Mouse (Mus musculus): ENCODE measurements around the gene Agtrap. TPM values are rescaled to one million over a fixed set of nuclear protein-coding genes. Genes with fewer than 3 reads are reported as not detected.

The Agtrap gene
- total RNA-seq, 2 experiments from 2014 or later: 11.6 to 26.3 TPM

DNA sequence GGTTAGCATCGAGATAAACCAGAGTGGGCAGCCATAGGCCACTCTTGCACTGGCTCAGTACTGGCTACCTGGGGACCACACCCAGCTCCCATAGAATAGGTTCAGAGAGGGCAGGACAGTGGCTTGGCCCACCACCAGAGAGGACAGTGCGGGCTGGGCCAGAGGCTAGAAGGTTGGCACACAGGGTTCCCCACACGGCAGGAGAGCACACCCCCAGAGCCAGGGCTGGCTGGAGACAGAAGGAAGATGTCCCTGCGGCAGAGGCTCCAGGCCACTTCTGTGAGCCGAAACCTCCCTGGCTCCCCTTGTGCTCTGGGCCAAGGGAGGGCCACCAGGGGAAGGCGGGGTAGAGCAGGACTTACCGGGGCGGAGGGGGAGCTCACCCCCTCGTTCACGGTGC is 6.6 kb downstream of the Agtrap start:
- no peak for ATAC-seq (replicated peaks; ENCODE audit: low FRiP score, low TSS enrichment, poor library complexity, severe bottlenecking)

- no peak for ATAC-seq (replicated peaks; ENCODE audit: low FRiP score, low TSS enrichment, poor library complexity, severe bottlenecking)
Observed at GRCm38 (mm10) chr4:148080597-148080973, 7.2 kb downstream of the Agtrap start.

DNA sequence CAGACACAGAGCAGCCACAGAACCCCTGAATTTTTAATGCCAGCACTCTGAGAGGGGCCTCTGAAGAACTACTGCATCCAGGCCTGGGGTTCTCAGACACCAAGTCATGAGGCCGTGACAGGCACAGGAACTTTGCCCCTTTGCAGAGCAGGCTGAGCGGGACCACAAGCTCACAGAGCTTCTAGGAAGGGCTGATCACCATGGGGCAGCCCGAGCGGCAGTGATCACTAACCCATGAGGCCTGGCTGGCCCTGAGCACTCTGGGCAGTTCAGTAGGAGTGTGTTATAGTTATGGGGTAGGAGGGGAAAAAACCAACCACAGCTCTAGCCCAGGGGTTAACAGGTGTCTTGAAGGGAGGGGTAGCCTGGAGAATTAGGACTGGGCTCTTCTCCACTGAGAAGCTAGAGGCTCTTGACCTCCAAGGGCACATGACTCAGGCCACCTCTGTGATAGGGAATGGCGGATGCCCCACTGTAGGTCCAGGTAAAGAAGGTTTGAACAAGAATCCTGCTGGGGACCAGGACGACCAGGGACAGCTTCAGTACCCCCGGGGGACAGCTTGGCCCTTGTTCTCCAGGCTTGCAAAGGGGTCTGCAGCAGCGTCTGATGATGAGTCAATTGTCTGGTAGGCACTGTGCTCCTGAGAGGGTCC is 7.8 kb downstream of the Agtrap start:
- ATAC-seq (replicated peaks; ENCODE audit: low FRiP score, low TSS enrichment, poor library complexity, severe bottlenecking): no peak

GRCm38 (mm10) chr4:148079212-148079611 is 8.6 kb downstream of the Agtrap start:
- no peak for ATAC-seq (replicated peaks; ENCODE audit: low FRiP score, low TSS enrichment, poor library complexity, severe bottlenecking)

DNA sequence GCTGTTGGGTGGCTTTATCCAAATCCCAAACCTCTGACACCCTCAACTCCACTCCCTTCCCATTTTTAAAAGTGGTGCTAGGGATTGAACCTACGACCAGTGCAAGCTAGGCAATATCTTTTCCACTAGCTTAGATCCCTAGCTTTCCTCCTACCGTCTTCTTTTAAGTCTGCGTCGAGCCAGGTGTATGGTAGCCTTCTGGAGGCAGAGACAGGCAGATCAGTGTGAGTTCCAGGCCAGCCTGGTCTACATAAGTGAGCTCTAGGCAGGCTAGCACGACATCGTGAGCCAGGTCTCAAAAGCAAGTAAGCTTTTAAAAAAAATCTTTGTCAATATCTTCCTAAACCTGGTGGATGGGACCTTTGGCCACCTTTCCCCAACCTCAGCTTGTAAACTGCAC is 11.9 kb downstream of the Agtrap start:
- no peak for ATAC-seq (replicated peaks; ENCODE audit: low FRiP score, low TSS enrichment, poor library complexity, severe bottlenecking)

DNA sequence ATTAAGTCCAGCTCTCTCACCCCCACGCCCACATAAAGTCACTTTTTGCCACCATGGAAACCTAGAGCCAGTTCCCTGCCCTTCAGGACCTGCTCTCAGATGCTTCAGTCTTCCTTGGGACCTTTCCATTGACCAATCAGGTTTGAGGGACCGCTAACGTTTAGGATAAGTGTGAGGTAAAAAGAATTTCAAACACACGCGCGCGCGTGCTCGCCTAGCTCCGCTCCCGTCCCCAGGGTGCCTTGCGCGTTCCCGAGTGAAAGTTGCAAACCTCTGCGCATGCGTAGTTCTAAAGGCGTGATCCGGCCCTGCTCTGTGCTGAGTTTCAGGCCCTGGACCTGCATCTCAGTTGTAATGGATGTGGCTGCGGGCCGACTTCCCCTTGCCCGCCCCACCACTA is 12.6 kb downstream of the Agtrap start:
- peak; percentile 57 for ATAC-seq (replicated peaks; ENCODE audit: low FRiP score, low TSS enrichment, poor library complexity, severe bottlenecking)

DNA sequence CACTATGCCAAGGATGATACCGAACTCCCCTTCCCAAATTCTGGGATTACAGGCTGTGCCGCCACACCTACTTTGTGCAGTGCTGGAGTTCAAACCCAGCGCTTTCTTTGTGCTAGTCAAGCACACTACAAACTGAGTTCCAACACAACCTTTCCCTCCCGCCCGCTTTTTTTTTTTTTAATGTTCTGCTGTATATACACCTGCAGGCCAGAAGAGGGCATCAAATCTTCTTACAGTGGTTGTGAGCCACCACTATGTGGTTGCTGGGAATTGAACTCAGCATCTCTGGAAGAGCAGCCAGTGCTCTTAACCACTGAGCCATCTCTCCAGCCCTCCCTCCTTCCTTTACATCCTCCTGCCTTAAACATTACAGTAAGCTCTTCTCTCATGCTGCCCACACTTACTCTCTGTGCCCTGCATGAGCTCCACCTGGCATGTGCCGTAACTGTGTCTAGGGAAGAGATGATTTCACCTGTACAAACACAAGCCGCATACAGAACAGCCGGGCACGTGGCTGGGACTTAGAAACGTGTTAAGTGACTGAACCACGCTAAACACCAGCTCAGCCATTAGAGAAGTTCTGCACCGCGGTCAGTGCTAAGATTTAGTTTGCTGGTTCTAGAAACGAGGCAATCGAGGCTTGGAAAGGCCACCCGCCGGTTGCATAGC is 13.2 kb downstream of the Agtrap start:
- ATAC-seq (replicated peaks; ENCODE audit: low FRiP score, low TSS enrichment, poor library complexity, severe bottlenecking): peak; percentile 50

DNA sequence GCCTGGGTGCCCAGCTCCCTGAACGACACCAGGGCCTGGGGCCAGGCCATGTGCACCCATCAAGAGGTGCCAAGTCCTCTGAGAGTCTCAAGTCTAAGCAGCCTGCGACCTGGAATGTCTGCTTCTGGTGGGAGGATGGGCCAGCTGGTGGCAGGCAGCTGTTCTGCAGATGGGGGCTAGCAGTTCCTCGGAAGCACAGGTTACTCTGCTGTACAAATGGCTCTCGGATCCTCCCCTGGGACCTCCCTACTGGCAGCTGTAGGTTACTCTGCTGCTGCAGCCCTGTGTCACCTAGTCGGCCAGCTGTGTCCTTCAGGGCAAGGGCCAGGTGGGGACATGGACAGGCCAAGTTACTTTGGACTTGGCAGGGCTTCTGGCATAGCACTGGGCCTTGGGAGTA is 16.3 kb downstream of the Agtrap start:
- ATAC-seq (replicated peaks; ENCODE audit: low FRiP score, low TSS enrichment, poor library complexity, severe bottlenecking): no peak

DNA sequence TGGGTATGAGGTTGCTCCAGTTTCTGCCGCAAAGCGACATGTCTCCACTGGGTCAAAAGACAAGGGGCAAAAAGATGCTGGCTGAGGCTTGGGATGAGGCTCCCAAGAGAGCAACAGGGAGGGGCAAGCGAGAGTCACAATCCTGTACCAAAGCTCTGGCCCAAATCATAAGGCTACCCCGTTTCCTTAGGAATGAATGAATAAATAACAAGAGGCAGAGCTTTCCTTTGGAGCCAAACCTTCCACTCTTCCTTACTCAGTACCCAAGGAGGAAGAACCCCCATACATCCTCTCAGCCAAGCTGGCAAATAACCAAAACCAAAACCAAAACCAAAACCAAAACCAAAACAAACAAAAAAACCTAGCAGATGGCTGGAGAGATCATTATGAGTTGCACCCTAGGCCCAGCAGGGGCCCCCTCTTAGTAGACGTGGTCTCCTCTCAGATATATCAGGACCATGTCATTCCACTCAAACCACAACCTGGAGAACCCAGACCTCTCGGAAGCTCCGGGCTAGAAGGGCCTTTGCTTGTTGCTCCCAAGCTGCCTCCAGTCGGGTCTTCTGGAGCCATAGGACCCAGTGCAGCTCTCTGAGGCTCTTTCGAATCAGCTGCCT is 18.1 kb downstream of the Agtrap start:
- no peak for ATAC-seq (replicated peaks; ENCODE audit: low FRiP score, low TSS enrichment, poor library complexity, severe bottlenecking)

DNA sequence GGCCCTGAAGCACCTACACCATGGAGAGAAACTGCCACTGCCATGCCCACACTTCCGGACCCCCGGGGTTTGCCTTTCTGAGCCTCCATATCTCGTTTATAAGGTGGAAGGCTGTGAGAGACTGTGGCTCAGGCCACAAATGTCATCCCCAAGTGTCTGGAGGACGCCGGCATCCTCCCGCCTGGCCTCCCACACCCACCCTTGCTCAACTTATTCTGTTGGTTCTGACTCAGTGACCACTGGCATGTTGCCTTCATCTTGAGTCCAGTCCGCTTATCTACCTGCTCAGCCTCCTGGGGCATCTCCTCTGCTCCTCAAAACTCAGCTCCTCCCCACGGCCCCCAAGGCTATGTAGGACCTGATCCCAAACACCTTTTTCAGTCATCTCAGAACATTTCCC is 20.5 kb downstream of the Agtrap start:
- ATAC-seq (replicated peaks; ENCODE audit: low FRiP score, low TSS enrichment, poor library complexity, severe bottlenecking): no peak

DNA sequence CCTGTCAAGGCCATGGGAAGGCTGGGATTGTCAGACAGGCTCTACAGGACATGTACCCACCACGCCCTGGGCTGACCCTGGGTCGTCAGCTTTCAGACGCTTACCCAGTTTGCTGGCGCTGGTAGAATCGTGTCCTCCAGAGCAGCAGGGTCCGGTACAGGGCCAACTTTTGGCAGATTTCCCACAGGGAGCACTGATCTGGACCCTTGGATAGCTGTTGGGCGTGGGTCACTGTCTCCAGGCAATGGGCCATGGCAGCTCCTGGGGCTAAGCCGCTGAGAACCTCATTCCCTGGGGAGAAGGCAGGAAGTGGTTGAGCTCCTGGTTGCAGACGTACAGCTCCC is 21.5 kb downstream of the Agtrap start:
- no peak for ATAC-seq (replicated peaks; ENCODE audit: low FRiP score, low TSS enrichment, poor library complexity, severe bottlenecking)

DNA sequence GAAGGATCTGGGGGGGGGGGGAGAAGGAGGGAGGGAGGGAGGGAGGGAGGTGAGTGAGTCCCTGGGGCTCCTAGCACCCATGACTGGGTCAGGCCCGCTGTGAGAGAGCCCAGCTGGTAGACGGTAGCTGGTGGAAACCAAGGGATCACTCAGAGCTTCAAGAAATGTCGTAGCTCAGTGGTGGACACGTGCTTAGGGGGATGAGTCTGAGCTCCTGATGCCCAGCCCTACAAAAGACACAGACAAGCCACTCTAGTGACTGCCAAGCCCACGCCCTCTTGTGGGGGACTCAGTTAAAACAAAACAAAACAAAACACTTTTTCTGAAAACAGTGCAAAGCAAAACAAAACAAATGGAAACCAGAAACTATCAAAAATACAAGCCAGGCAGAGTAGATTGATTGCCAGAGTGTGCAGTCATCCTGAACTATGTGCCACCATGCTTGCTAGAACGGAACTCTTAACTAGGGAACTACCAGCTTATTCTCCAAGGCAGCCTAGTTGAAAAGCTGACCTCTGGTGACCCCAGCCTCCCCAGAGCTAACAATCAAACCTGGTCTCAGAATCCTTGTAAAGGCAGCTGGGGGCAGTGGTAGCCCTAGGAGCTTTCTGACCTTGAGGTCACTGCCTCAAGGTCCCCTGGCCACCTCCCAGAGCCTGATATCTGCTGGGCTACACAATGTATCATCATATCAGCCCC is 22.0 kb downstream of the Agtrap start:
- peak; percentile 39; the same call in 1 of the 2 replicates for ATAC-seq (replicated peaks; ENCODE audit: low FRiP score, low TSS enrichment, poor library complexity, severe bottlenecking)

DNA sequence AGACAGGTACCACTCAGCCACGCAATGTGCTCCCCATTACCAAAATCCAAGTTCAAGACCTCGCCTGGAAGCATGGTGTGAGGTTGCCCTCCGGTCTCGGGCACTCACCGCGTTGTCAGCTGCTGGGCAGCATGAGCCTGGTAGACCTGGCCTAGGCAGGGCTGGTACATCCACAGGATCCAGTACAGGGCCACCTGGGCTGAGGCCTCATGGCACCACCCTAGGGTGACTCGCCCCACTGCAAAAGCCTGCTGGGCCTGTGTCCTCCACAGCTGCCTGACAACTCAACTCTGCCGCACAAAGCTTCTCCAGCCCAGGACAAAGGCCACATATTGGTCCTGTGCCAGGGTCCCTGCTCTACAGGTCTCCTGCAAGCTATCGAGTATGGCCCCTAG is 26.7 kb downstream of the Agtrap start:
- no peak for ATAC-seq (replicated peaks; ENCODE audit: low FRiP score, low TSS enrichment, poor library complexity, severe bottlenecking)

- peak; percentile 80 for ATAC-seq (replicated peaks; ENCODE audit: low FRiP score, low TSS enrichment, poor library complexity, severe bottlenecking)
Observed at GRCm38 (mm10) chr4:148060120-148061085, 27.4 kb downstream of the Agtrap start.

- no peak for ATAC-seq (replicated peaks; ENCODE audit: low FRiP score, low TSS enrichment, poor library complexity, severe bottlenecking)
Observed at GRCm38 (mm10) chr4:148058993-148059392, 28.8 kb downstream of the Agtrap start.

- no peak for ATAC-seq (replicated peaks; ENCODE audit: low FRiP score, low TSS enrichment, poor library complexity, severe bottlenecking)
Observed at GRCm38 (mm10) chr4:148058218-148058819, 29.5 kb downstream of the Agtrap start.

GRCm38 (mm10) chr4:148057661-148058209 is 30.1 kb downstream of the Agtrap start:
- ATAC-seq (replicated peaks; ENCODE audit: low FRiP score, low TSS enrichment, poor library complexity, severe bottlenecking): peak; percentile 58; the same call in 1 of the 2 replicates

GRCm38 (mm10) chr4:148056801-148057200 is 31.0 kb downstream of the Agtrap start:
- no peak for ATAC-seq (replicated peaks; ENCODE audit: low FRiP score, low TSS enrichment, poor library complexity, severe bottlenecking)

- ATAC-seq (replicated peaks; ENCODE audit: low FRiP score, low TSS enrichment, poor library complexity, severe bottlenecking): no peak
Observed at GRCm38 (mm10) chr4:148056246-148056645, 31.6 kb downstream of the Agtrap start.
